Mouse (Mus musculus): ENCODE measurements around the gene Rcbtb2. TPM values are rescaled to one million over a fixed set of nuclear protein-coding genes. Genes with fewer than 3 reads are reported as not detected.
A peak's percentile ranks its signal among the peaks of the same experiment; 100 is the strongest.

The Rcbtb2 gene
- polyA plus RNA-seq, 1 experiment from 2014 or later = 45.6 TPM

GRCm38 (mm10) chr14:73106234-73106711 is 16.6 kb upstream of the Rcbtb2 start:
- 0 out of 2 replicates have a peak overlapping the region, but pooled peaks have one; percentile 27 for H3K4me2 ChIP-seq (replicated peaks; ENCODE audit: low read depth, low read length)
- 19% methylated on average over 8 of the region's 8 CpGs for WGBS
- no peak for TF ChIP-seq EP300 (IDR thresholded peaks at IDR 0.05)
- peak; percentile 65 for TF ChIP-seq CTCF (IDR thresholded peaks at IDR 0.05)

DNA sequence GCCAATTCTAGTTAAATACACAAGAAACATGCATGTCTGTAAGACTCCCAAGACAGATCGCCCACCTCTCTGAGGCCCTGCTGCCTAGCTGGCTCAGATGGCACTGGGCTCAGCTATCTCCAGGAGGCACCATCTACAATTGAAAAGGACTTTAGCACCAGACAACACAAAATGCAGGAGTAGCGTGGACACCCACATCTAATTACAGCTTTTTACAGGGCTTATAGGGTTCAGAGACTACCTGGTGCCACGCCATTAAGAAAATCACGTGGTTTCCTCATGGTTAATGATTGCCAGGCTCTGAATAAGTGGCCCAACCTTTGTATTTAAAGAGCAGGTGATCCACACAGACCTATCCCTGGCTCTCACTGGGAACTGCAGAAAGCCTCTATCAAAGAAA is 15.9 kb upstream of the Rcbtb2 start:
- ATAC-seq (peak; percentile 85), DNase-seq (ENCODE audit: low spot score) (peak; percentile 52)

More at GRCm38 (mm10) chr14:73106234-73106711, 16.6 kb upstream of the Rcbtb2 start:
- Histone ChIP-seq H3K27me3 (replicated peaks; ENCODE audit: insufficient read depth, low read length) (no peaks in the 10 kb centered on the region), H3K27ac (ENCODE audit: low read length) (no peak overlapping the region), H3K4me1 (ENCODE audit: insufficient read depth, low read depth, low read length) (no peaks in the 10 kb centered on the region), H3K9ac (replicated peaks; ENCODE audit: low read depth) (no peak overlapping the region), H3K36me3 (ENCODE audit: insufficient read depth, low read length) (no peaks in the 10 kb centered on the region), H3K9me3 (ENCODE audit: low read length) (no peaks in the 10 kb centered on the region), H3K4me3 (ENCODE audit: low read depth, low read length) (no peak overlapping the region)
- ATAC-seq = no peak; the same call in 1 of the 2 replicates
- peak; percentile 64 for DNase-seq (ENCODE audit: low spot score)

GRCm38 (mm10) chr14:73107371-73107770 is 15.5 kb upstream of the Rcbtb2 start:
- TF ChIP-seq CTCF (IDR thresholded peaks at IDR 0.05) (no peak), EP300 (IDR thresholded peaks at IDR 0.05) (no peak)
- Histone ChIP-seq H3K27ac (ENCODE audit: low read length) (no peak overlapping the region), H3K9ac (replicated peaks; ENCODE audit: low read depth) (no peak overlapping the region), H3K9me3 (ENCODE audit: low read length) (no peaks in the 10 kb centered on the region), H3K36me3 (ENCODE audit: insufficient read depth, low read length) (no peaks in the 10 kb centered on the region), H3K4me3 (ENCODE audit: low read depth, low read length) (no peak overlapping the region), H3K4me2 (replicated peaks; ENCODE audit: low read depth, low read length) (no peak overlapping the region), H3K4me1 (ENCODE audit: insufficient read depth, low read depth, low read length) (no peaks in the 10 kb centered on the region), H3K27me3 (replicated peaks; ENCODE audit: insufficient read depth, low read length) (no peaks in the 10 kb centered on the region)
- 34% methylated on average over 7 of the region's 7 CpGs for WGBS
- ATAC-seq = peak; percentile 53
- DNase-seq (ENCODE audit: low spot score) = no peak

More for the DNA sequence above, 15.9 kb upstream of the Rcbtb2 start:
- no peak for TF ChIP-seq EP300 (IDR thresholded peaks at IDR 0.05)
- TF ChIP-seq CTCF (IDR thresholded peaks at IDR 0.05) = no peak
- no peaks in the 10 kb centered on the region for H3K4me1 ChIP-seq (ENCODE audit: insufficient read depth, low read depth, low read length)
- no peaks in the 10 kb centered on the region for H3K36me3 ChIP-seq (ENCODE audit: insufficient read depth, low read length)
- no peak overlapping the region for H3K4me3 ChIP-seq (ENCODE audit: low read depth, low read length)
- 46% methylated on average over 4 of the region's 4 CpGs for WGBS
- H3K4me2 ChIP-seq (replicated peaks; ENCODE audit: low read depth, low read length) = 0 out of 2 replicates have a peak overlapping the region, but pooled peaks have one; percentile 27
- H3K27me3 ChIP-seq (replicated peaks; ENCODE audit: insufficient read depth, low read length) = no peaks in the 10 kb centered on the region
- H3K9ac ChIP-seq (replicated peaks; ENCODE audit: low read depth) = no peak overlapping the region
- H3K27ac ChIP-seq (ENCODE audit: low read length) = no peak overlapping the region
- no peaks in the 10 kb centered on the region for H3K9me3 ChIP-seq (ENCODE audit: low read length)

- Histone ChIP-seq H3K4me2 (replicated peaks; ENCODE audit: low read depth, low read length) (no peak overlapping the region), H3K4me3 (ENCODE audit: low read depth, low read length) (no peak overlapping the region), H3K27me3 (replicated peaks; ENCODE audit: insufficient read depth, low read length) (no peaks in the 10 kb centered on the region), H3K9ac (replicated peaks; ENCODE audit: low read depth) (no peak overlapping the region), H3K36me3 (ENCODE audit: insufficient read depth, low read length) (no peaks in the 10 kb centered on the region), H3K9me3 (ENCODE audit: low read length) (no peaks in the 10 kb centered on the region), H3K4me1 (ENCODE audit: insufficient read depth, low read depth, low read length) (no peaks in the 10 kb centered on the region), H3K27ac (ENCODE audit: low read length) (no peak overlapping the region)
- DNase-seq (ENCODE audit: low spot score) (no peak), ATAC-seq (no peak)
- WGBS = 78% methylated on average over 6 of the region's 6 CpGs
- TF ChIP-seq EP300 (IDR thresholded peaks at IDR 0.05) = no peak
Observed at GRCm38 (mm10) chr14:73107952-73108351, 14.9 kb upstream of the Rcbtb2 start.

DNA sequence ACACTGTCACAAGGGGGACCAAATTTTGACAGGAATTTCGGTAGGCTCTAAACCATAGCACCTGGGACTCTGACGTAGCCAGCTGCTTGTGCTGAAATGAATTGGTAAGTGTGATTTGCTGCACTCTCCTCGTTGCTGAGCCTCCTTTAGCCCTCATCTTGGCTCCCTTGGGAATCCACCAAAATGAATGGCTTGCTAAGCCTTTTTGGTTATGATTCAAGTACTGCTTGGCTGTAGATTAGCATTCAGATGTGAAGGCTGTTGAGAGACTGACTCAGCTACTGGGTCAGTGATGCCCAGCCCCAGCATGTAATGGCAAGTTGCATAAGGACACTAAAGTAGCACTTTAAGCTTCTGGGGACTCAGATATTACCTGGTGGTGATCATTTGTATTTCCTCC is 12.2 kb upstream of the Rcbtb2 start:
- ATAC-seq (no peak), DNase-seq (ENCODE audit: low spot score) (no peak)
- H3K27me3 ChIP-seq (replicated peaks; ENCODE audit: insufficient read depth, low read length) = no peaks in the 10 kb centered on the region
- H3K9me3 ChIP-seq (ENCODE audit: low read length) = no peaks in the 10 kb centered on the region
- H3K27ac ChIP-seq (ENCODE audit: low read length) = no peak overlapping the region
- no peaks in the 10 kb centered on the region for H3K4me1 ChIP-seq (ENCODE audit: insufficient read depth, low read depth, low read length)
- H3K9ac ChIP-seq (replicated peaks; ENCODE audit: low read depth) = no peak overlapping the region
- no peaks in the 10 kb centered on the region for H3K36me3 ChIP-seq (ENCODE audit: insufficient read depth, low read length)
- WGBS = 67% methylated on average over 3 of the region's 3 CpGs
- no peak overlapping the region for H3K4me3 ChIP-seq (ENCODE audit: low read depth, low read length)
- TF ChIP-seq EP300 (IDR thresholded peaks at IDR 0.05) (no peak), CTCF (IDR thresholded peaks at IDR 0.05) (no peak)
- H3K4me2 ChIP-seq (replicated peaks; ENCODE audit: low read depth, low read length) = no peak overlapping the region

DNA sequence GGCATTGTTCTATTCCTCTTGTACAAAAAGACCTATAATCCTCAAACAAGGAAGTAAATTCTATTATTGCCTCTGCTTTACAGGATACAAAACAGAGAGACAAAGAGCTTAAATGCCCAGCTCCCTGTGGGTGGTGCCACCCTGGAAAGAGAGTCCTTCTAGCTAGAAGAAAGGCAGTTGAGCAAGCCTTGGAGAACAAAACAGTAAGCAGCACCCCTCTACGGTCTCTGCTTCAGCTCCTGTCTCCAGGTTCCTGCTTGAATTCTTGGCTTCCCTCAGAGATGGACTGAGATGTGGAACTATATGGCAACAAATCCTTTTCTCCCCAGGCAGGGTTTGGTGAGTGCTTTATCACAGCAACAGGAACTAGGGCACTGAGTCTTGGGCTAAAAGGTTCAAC is 11.7 kb upstream of the Rcbtb2 start:
- Histone ChIP-seq H3K36me3 (ENCODE audit: insufficient read depth, low read length) (no peaks in the 10 kb centered on the region), H3K27me3 (replicated peaks; ENCODE audit: insufficient read depth, low read length) (no peaks in the 10 kb centered on the region), H3K9me3 (ENCODE audit: low read length) (no peaks in the 10 kb centered on the region), H3K4me1 (ENCODE audit: insufficient read depth, low read depth, low read length) (no peaks in the 10 kb centered on the region), H3K4me3 (ENCODE audit: low read depth, low read length) (no peak overlapping the region), H3K9ac (replicated peaks; ENCODE audit: low read depth) (no peak overlapping the region), H3K27ac (ENCODE audit: low read length) (no peak overlapping the region), H3K4me2 (replicated peaks; ENCODE audit: low read depth, low read length) (no peak overlapping the region)
- DNase-seq (ENCODE audit: low spot score) (no peak), ATAC-seq (no peak)
- TF ChIP-seq EP300 (IDR thresholded peaks at IDR 0.05) (no peak), CTCF (IDR thresholded peaks at IDR 0.05) (no peak)
- WGBS = 75% methylated on average over 1 of the region's 1 CpGs

Data from lung, postnatal 0 days (tissue).